Mouse (Mus musculus): ENCODE measurements at regions not wholly inside any gene's neighbourhood (a gene's known extent, or its start where the extent isn't known, plus 50 kb on each side); places are given as distances from the start of the nearest gene placed in this dataset.

- TF ChIP-seq POLR2A (IDR thresholded peaks at IDR 0.05; ENCODE audit: insufficient read length, low read depth) (no peak), TCF12 (IDR thresholded peaks at IDR 0.05; ENCODE audit: insufficient read depth, poor library complexity, severe bottlenecking) (no peak), MYOG (IDR thresholded peaks at IDR 0.05; ENCODE audit: control insufficient read depth in 1 of 3, insufficient read depth in 1 of 3, insufficient read length in 2 of 3, low read depth in 2 of 3) (no peak), POLR2AphosphoS2 (IDR thresholded peaks at IDR 0.05; ENCODE audit: insufficient read length, low read depth) (no peak)
These were observed 101.9 kb downstream of the Ankrd50 start for GRCm38 (mm10) chr3:38382743-38383142.

Measured in myocyte (in vitro differentiated cells).